In the genomic region with DNA sequence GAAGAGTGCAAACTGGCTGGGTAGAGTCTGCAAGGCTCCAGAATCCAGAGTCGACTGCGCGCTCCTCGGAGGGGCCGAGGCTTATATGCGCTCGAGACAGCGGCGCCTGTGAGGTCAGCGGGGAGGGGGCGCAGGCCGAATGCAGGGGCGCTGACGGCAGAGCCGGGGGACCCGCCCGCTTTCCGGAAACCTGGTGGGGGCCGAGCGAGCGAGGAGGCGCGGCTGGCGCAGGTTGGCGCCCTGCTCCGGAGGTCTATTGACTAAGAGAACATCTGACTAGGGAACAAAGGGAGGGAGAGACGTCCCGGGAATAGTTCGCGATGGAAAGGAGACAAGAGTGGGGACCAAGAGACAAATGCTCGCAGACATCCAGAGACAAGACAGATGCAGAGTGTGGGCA, we compare ENCODE assay signal across 12 mouse cellular contexts. TPM values are rescaled to one million over a fixed set of nuclear protein-coding genes. Genes with fewer than 3 reads are reported as not detected.
DNase-seq lines count a peak whose midpoint lies in the region; ATAC-seq and TF ChIP-seq lines count a peak whose summit lies in the region.
"Had no signal": no experiment of that assay in that cellular context is flagged by ENCODE, and none has a peak within 500 bp of the region (broad histone marks: within the 10 kb centered on the region; RNA-seq: fewer than 3 reads in every experiment).

A gene (minus strand): TSS at position 60 of the 400 bp plus-strand sequence.

- no peak for TF ChIP-seq POLR2A in thymus, adult 2 months (IDR thresholded peaks at IDR 0.05; ENCODE audit: control insufficient read depth, extremely low read depth, insufficient read depth, low read length, poor library complexity)

- peak within 1 kb of the TSS; percentile 68 for H3K4me2 ChIP-seq in forebrain, embryonic 16.5 days (ENCODE audit: low read length)

- H3K9me3 ChIP-seq in E14TG2a.4 (ENCODE audit: low read length): no peaks in the 10 kb centered on the region
- no peaks in the 10 kb centered on the region for H3K9me3 ChIP-seq in forebrain, embryonic 16.5 days (ENCODE audit: control insufficient read depth, low read length)
- H3K9me3 ChIP-seq in midbrain, embryonic 10.5 days (replicated peaks): no peaks in the 10 kb centered on the region

- no peak for ATAC-seq in forebrain, embryonic 16.5 days

- peaks cover 83% of the 10 kb centered on the region for H3K4me1 ChIP-seq in E14TG2a.4 (replicated peaks; ENCODE audit: low read depth, low read length)
- H3K4me1 ChIP-seq in forebrain, embryonic 16.5 days (replicated peaks; ENCODE audit: control insufficient read depth, insufficient read depth, low read length): peaks cover 4% of the 10 kb centered on the region; the same call in 1 of the 2 replicates
- H3K4me1 ChIP-seq in midbrain, embryonic 10.5 days: peaks cover 55% of the 10 kb centered on the region
- no peaks in the 10 kb centered on the region for H3K4me1 ChIP-seq in thymus, adult 2 months (replicated peaks; ENCODE audit: control insufficient read depth, insufficient read depth, low read length)

- peaks cover 24% of the 10 kb centered on the region for H3K36me3 ChIP-seq in E14TG2a.4 (ENCODE audit: insufficient read depth, low read length)
- H3K36me3 ChIP-seq in forebrain, embryonic 16.5 days (ENCODE audit: control insufficient read depth, insufficient read depth): no peaks in the 10 kb centered on the region
- no peaks in the 10 kb centered on the region for H3K36me3 ChIP-seq in midbrain, embryonic 10.5 days
- H3K36me3 ChIP-seq in thymus, adult 2 months (ENCODE audit: control insufficient read depth, insufficient read depth, low read length): no peaks in the 10 kb centered on the region

- no peak within 1 kb of the TSS for H3K27ac ChIP-seq in forebrain, embryonic 16.5 days (ENCODE audit: low read length)
- H3K27ac ChIP-seq in midbrain, embryonic 10.5 days (replicated peaks): peak within 1 kb of the TSS; percentile 81
- H3K27ac ChIP-seq in thymus, adult 2 months (ENCODE audit: control insufficient read depth, insufficient read depth, low read length): no peak within 1 kb of the TSS

- peak; percentile 17 for DNase-seq in embryo, embryonic 10 days (ENCODE audit: low spot score)
- no peak for DNase-seq in embryo, embryonic 9.5 days (ENCODE audit: extremely low spot score)
- peak; percentile 47 for DNase-seq in midbrain, embryonic 10.5 days (ENCODE audit: low spot score)
- DNase-seq in adrenal gland, postnatal 36 days: no peak
- no peak for DNase-seq in thymus, adult 2 months
- no peak for DNase-seq in frontal cortex, postnatal 36 days (ENCODE audit: low spot score in 2 of 2)
- DNase-seq: adrenal gland, adult 8-10 months; gastrocnemius, postnatal 25 days had no signal

- H3K4me3 ChIP-seq in E14TG2a.4 (replicated peaks; ENCODE audit: low read length): peak within 1 kb of the TSS; percentile 91
- H3K4me3 ChIP-seq in forebrain, embryonic 16.5 days (replicated peaks; ENCODE audit: low read length): peak within 1 kb of the TSS; percentile 44
- peak within 1 kb of the TSS; percentile 56 for H3K4me3 ChIP-seq in midbrain, embryonic 10.5 days
- no peak within 1 kb of the TSS for H3K4me3 ChIP-seq in thymus, adult 2 months (ENCODE audit: control insufficient read depth, insufficient read depth, low read length)

- peak within 1 kb of the TSS; percentile 62 for H3K9ac ChIP-seq in forebrain, embryonic 16.5 days (replicated peaks; ENCODE audit: low read depth, low read length)

- 0 out of 2 replicates have a peak, but pooled peaks cover 3% of the 10 kb centered on the region for H3K27me3 ChIP-seq in E14TG2a.4 (ENCODE audit: insufficient read depth, low read length)
- peaks cover 22% of the 10 kb centered on the region for H3K27me3 ChIP-seq in forebrain, embryonic 16.5 days (replicated peaks; ENCODE audit: control insufficient read depth, insufficient read depth, low read length)
- H3K27me3 ChIP-seq in midbrain, embryonic 10.5 days (ENCODE audit: low read depth, poor library complexity, severe bottlenecking): peaks cover 68% of the 10 kb centered on the region
- H3K27me3 ChIP-seq in thymus, adult 2 months (ENCODE audit: control insufficient read depth, insufficient read depth, low read length): no peaks in the 10 kb centered on the region; the same call in 1 of the 2 replicates

- under 1% methylated on average over 31 of the region's 31 CpGs for WGBS in forebrain, embryonic 16.5 days
- WGBS in midbrain, embryonic 10.5 days: under 1% methylated on average over 31 of the region's 31 CpGs
- 2% methylated on average over 31 of the region's 31 CpGs for WGBS in thymus, adult 2 months

- no peak for TF ChIP-seq CTCF in E14TG2a.4 (conservative IDR thresholded peaks at IDR 0.05; ENCODE audit: low read length)
- no peak for TF ChIP-seq CTCF in thymus, adult 2 months (IDR thresholded peaks at IDR 0.05; ENCODE audit: borderline replicate concordance, control insufficient read depth, extremely low read depth, insufficient read depth, low read length, poor library complexity)

RNA-seq across cellular contexts. Expression of the gene that starts here (rescaled TPM):
- 3.8 and 9.1 TPM in 2 replicates for polyA plus RNA-seq in forebrain, embryonic 16.5 days (2015; fragmentation: Nextera tagmentation; extraction: Ambion mirVana)
- polyA plus RNA-seq in midbrain, embryonic 10.5 days (2016; fragmentation: Nextera tagmentation; extraction: Ambion mirVana): 37.6 and 43.5 TPM in 2 replicates
- total RNA-seq in adrenal gland, postnatal 36 days (2021): not detected
- polyA plus RNA-seq in thymus, adult 2 months (2012; rRNA removed): 0.20 TPM in 2 replicates
- total RNA-seq: adrenal gland, adult 8-10 months; gastrocnemius, postnatal 25 days; liver, adult 2 months had no signal
- polyA plus RNA-seq: liver, adult 2 months; small intestine, adult 2 months had no signal

Comparison
In these comparisons a context has a peak if more than half of its experiments do, and no peak if none do; other contexts are left out.
1. DNase-seq: peak in embryo, embryonic 10 days (single experiment) and midbrain, embryonic 10.5 days (single experiment); none in embryo, embryonic 9.5 days (single experiment), adrenal gland, postnatal 36 days (0 of 2), thymus, adult 2 months (single experiment) and frontal cortex, postnatal 36 days (0 of 2).